Mouse (Mus musculus) heart, postnatal 0 days (tissue): ENCODE data around the gene Tk1.

ENCODE experiments used
- CTCF ChIP-seq: IDR thresholded peaks from 2 replicates; pipeline ENCODE4 v1.5.1; 2016; ENCODE audit warnings: antibody characterized with exemption, control low read depth, low read depth
- EP300 ChIP-seq: IDR thresholded peaks from 2 replicates; pipeline ENCODE4 v1.6.1; 2016; ENCODE audit warnings: antibody characterized with exemption, low read depth

DNA sequence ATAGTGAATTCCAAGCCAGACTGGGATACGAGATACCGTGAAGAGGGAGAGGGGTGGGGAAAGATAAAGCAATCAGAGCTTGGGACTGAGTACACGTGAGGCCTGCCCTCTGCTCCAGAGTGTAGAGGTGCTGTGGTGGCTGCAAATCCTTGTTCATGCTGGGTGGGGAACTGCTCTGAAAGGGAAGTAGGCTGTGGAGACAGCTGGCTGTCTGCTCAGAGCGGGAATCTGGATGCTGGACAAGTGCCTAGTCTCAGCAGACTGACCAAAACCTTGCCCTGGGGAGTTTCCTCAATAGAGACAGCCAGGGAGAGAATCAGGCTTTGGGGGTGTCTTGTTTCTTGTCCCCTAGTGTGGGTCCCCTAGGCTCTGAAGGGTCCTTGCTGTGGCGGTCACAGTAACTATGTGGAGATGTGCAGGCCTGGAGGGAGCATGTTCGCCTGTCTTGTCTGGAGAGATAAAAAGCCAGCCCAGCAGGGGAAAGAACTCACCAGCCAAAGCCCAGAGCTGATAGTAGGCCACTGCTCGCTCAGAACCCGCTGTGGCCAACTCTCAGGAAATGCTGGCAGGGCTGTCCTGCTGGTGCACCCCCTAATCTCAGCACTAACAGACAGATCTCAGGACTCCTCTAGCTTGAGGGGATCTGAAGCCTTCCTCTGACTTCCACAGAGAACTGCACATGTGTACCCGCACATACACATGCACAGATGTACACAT is 3.2 kb upstream of the Tk1 start:
- TF ChIP-seq CTCF (no peak), EP300 (no peak)
